Mouse (Mus musculus) C2C12 (cell line): ENCODE measurements at regions not wholly inside any gene's neighbourhood (a gene's known extent, or its start where the extent isn't known, plus 50 kb on each side); places are given as distances from the start of the nearest gene placed in this dataset.

ENCODE experiments used
- CEBPB ChIP-seq: IDR thresholded peaks from one replicate; pipeline ENCODE4 v1.6.1; 2011; ENCODE audit warnings: low read depth, mild to moderate bottlenecking, control low read depth, moderate library complexity
- CTCF ChIP-seq: IDR thresholded peaks from one replicate; pipeline ENCODE4 v1.5.1; 2011; ENCODE audit not compliant: control insufficient read depth, insufficient read depth, insufficient read length
- MAX ChIP-seq: IDR thresholded peaks from one replicate; pipeline ENCODE4 v1.6.1; 2011; ENCODE audit warnings: mild to moderate bottlenecking, control low read depth
- MYOD1 ChIP-seq: IDR thresholded peaks from one replicate; pipeline ENCODE4 v1.6.1; 2011; ENCODE audit warnings: low read depth; ENCODE audit not compliant: control insufficient read depth, insufficient read length
- USF1 ChIP-seq: IDR thresholded peaks from one replicate; pipeline ENCODE4 v1.6.1; 2011; ENCODE audit warnings: low read depth, mild to moderate bottlenecking, control low read depth, moderate library complexity

DNA sequence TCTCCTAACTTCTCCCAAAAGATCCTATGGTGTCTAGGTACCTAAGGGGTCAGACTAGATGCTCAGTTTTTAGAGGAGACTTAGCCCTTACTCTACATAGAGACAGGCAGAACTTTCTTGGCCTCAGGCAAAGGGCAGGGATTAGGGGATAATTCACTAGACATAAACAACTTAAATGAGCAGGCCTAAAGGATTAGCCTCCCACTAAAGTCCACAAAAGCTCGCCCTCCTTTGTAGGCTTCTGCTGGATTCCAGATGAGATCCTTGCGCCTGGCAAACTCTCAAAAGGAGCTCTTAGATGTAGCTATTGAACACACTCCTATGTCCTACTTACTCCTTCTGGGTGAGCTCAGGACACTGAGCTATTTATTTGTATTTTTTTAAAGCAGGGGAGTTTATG is 509.9 kb upstream of the Plxna2 start:
- no peak for TF ChIP-seq CTCF
- TF ChIP-seq MYOD1 = no peak
- no peak for TF ChIP-seq CEBPB
- TF ChIP-seq MAX = no peak
- no peak for TF ChIP-seq USF1
